Mouse (Mus musculus) embryo, embryonic 10.5 days (tissue): Measurements from ENCODE around the gene Rps6ka1.
"Not testable (repeated sequence)": the region's sequence is repeated elsewhere in the genome, so short reads cannot be mapped to it uniquely, and the experiment has no call there.

Source experiments
- DNase-seq: peaks from one replicate; pipeline ENCODE4 v3.0.0-alpha.2; 2015; ENCODE audit warnings: low spot score

Gene Rps6ka1

GRCm38 (mm10) chr4:133863795-133864379 lies 23.7 kb downstream of the Rps6ka1 start:
- DNase-seq: peak; percentile 21

- no peak for DNase-seq
Observed at GRCm38 (mm10) chr4:133857527-133857926, 30.1 kb downstream of the Rps6ka1 start.

- DNase-seq: no peak
Observed at GRCm38 (mm10) chr4:133854621-133855020, 33.0 kb downstream of the Rps6ka1 start.

- DNase-seq: no peak
Observed at GRCm38 (mm10) chr4:133853630-133854029, 34.0 kb downstream of the Rps6ka1 start.

GRCm38 (mm10) chr4:133846625-133847024 lies 41.0 kb downstream of the Rps6ka1 start:
- DNase-seq: no peak

GRCm38 (mm10) chr4:133845060-133845459 lies 42.5 kb downstream of the Rps6ka1 start:
- no peak for DNase-seq

- DNase-seq: no peak
Observed at GRCm38 (mm10) chr4:133844209-133844841, 43.3 kb downstream of the Rps6ka1 start.

- DNase-seq: no peak
Observed at GRCm38 (mm10) chr4:133842992-133843737, 44.4 kb downstream of the Rps6ka1 start.

GRCm38 (mm10) chr4:133841756-133842483 lies 45.7 kb downstream of the Rps6ka1 start:
- not testable (repeated sequence) for DNase-seq

GRCm38 (mm10) chr4:133841035-133841434 lies 46.6 kb downstream of the Rps6ka1 start:
- DNase-seq: no peak

GRCm38 (mm10) chr4:133840501-133840900 lies 47.1 kb downstream of the Rps6ka1 start:
- DNase-seq: no peak

GRCm38 (mm10) chr4:133839385-133839826 lies 48.2 kb downstream of the Rps6ka1 start:
- peak; percentile 47 for DNase-seq

GRCm38 (mm10) chr4:133836575-133836974 lies 51.0 kb downstream of the Rps6ka1 start:
- peak; percentile 58 for DNase-seq

GRCm38 (mm10) chr4:133835211-133835610 lies 52.4 kb downstream of the Rps6ka1 start:
- DNase-seq: no peak

GRCm38 (mm10) chr4:133832945-133833874 lies 54.4 kb downstream of the Rps6ka1 start:
- peak; percentile 67 for DNase-seq

GRCm38 (mm10) chr4:133830453-133830852 lies 57.1 kb downstream of the Rps6ka1 start:
- no peak for DNase-seq

- DNase-seq: peak; percentile 91
Observed at GRCm38 (mm10) chr4:133829281-133830070, 58.1 kb downstream of the Rps6ka1 start.

- DNase-seq: no peak
Observed at GRCm38 (mm10) chr4:133827887-133828794, 59.5 kb downstream of the Rps6ka1 start.

- no peak for DNase-seq
Observed at GRCm38 (mm10) chr4:133827354-133827753, 60.2 kb downstream of the Rps6ka1 start.
